Mouse (Mus musculus): ENCODE data around the gene Rabgap1l. TPM values are rescaled to one million over a fixed set of nuclear protein-coding genes. Genes with fewer than 3 reads are reported as not detected.
A peak's percentile ranks its signal among the peaks of the same experiment; 100 is the strongest.

Rabgap1l gene
- total RNA-seq, 2 experiments from 2014 or later, result 249 to 258 TPM

GRCm38 (mm10) chr1:160594066-160594465 lies 198.9 kb downstream of the Rabgap1l start:
- no peak for DNase-seq

DNA sequence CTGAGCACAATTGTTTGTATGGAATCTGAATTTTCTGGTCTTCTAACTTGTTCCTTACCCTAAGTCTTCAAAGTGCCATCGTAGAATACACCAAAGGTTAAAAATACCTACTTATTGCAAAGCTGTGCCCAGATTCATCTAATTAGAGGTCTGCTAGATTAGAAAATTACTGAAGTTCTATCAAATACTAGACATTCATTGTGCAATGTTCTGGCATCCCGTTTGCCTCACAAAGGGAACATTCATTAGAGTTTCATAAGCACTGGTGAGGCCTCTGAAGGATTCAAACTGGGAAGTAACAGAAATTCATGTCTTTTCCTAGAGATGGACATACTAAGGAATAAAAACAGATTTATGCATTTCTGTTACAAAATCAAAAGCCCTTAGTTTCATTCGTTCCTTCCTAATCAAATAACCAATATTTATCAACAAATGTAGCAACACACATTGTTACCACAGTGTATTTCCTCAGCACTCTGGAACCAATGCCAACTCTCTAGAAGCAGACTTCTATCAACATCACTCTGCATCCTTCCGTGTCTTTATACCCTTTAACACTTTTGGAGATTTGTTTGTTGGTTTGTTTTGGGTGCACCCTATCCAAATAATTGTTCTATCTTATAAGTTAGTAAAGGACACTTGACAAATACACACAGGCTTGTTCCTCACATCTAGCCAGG lies 204.0 kb downstream of the Rabgap1l start:
- no peak for DNase-seq

GRCm38 (mm10) chr1:160579309-160580233 lies 213.4 kb downstream of the Rabgap1l start:
- peak; percentile 12 to 17 for DNase-seq

DNA sequence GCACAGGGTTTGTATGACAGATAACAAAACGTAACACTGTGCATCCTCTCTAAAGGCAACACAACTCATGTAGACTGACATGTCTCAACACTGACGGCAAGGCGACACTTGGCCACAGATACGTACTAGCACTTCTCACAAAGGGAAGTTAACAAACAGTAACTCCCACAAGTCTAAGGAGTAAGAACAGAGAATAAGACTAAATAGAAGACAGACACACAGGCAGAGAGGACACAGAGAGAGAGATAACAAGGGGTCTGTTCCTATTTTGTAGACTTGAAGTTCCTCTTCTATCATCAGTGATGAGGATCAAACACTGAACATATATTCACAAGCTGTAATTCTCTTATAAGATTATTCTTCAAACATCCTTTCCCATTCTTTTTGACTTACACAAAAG lies 216.9 kb downstream of the Rabgap1l start:
- DNase-seq, result no peak

- no peak for DNase-seq
Observed at GRCm38 (mm10) chr1:160574039-160574438, 219.0 kb downstream of the Rabgap1l start.

DNA sequence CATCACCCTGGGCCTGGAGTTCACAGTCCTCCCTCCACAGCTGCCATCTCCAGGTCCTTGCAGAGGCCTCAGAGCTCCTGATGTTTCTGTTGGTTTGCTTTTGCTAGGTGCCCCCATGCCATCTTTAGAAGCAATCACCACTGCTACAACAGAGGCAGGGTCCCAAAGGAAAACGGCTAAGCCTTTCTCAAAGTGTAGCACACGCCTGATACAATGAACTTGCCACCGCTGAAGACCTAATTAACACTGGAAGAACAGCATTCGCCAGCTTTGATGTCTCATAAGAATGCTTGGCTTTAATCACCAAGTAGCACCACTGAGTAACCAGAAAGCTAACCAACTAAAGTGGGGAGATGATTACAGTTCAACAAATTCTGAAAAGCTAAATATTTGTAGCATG lies 226.6 kb downstream of the Rabgap1l start:
- DNase-seq, result no peak

GRCm38 (mm10) chr1:160561381-160561780 lies 231.6 kb downstream of the Rabgap1l start:
- DNase-seq, result no peak

DNA sequence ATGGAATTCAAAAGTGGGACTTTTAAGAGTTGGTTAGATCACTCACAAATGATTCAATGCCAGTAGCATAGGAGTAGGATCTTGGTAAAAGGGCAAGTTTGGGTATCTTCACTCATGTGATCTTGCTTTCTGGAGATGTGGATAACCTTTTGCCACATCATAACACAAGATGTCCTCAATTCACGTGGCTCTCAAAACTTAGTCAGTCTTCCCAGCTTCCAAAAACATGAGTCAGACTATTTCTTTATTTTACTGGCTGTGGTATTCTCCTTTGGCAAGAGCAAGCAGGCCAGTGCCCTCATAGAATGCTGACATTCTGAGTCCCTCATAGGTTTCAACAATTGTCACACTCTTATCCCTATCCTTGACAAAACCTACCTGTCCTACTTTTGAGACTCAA lies 242.4 kb downstream of the Rabgap1l start:
- DNase-seq, result no peak

DNA sequence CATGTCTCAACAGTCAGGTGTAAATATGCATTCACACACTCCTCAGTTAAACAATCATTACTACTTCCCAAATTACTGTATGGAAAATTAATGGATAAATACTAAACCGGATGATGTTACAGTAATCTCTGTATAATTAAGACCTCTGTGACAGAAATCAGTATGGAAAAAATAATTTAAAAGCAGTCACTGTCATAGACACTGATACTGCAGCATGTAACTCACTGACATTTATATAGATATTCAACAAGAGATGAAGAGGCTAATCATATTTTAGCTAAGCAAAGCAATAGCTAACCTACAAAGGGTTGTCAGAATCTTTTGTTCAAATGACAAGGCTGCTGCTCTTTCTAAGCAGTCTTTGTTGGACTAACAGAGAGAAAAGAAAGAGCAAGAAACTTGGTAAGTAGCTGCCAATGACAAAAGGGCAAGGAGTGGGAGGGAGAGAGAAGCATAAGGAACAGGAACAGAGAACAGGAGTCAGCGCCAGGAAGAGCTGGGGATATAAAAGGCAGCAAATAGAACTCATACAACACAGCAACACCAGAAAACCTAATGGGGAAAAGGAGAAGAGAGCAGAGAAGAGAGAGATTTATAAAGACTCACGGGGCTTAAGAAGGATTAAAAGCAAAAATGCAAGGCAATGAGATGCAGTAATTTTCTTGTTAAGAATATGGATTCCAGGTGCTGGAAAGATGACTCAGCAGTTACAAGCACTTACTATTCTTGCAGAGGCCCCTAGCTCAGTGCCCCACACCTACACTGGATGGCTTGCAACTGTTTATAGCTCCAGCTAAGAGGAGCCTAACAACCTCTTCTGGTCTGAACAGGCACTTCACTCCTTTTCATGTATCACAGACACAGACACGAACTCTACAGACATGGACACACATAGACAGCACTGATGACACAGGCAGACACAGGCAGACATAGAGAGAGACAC lies 244.8 kb downstream of the Rabgap1l start:
- DNase-seq, result peak; percentile 31 to 38

- no peak for DNase-seq
Observed at GRCm38 (mm10) chr1:160535649-160536048, 257.4 kb downstream of the Rabgap1l start.

DNA sequence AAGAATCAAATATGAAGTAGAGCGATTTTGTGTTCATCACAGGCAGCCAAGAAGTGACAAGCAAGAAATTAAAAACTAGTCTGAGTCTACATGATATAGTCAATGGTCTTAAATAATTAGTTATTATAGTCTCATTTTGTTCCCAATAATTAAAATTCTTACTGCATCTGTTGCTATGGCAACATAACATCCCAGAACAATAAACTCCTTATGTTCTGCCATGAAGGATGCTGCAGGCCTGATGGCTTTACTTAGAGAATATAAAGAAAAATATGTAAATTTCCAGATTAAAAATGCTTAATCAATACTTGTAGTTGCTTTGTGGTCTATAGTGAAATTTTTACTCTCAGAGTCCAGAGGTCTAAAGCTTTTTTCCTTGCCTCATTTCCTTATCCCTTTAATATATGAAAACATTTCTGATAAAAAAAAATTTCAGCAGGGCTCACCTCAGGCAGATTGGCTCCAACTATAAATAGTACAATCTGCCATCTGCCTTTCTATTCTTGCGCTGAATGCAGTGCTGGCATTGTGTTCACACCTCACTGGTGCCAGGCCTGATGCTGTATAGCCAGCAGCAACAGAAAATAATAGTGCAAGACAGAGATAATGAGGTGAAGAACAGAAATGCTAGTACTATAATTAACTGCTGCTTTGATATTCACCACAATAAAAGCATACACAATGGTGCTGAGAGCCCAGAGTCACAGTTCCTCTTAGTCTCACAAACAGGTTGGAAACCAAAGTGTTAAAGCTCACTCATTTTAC lies 258.3 kb downstream of the Rabgap1l start:
- DNase-seq, result peak; percentile 40 to 48

- DNase-seq, result peak in 1 of 2 experiments; percentile 4
Observed at GRCm38 (mm10) chr1:160533209-160533820, 259.7 kb downstream of the Rabgap1l start.

- DNase-seq, result peak; percentile 56 to 61
Observed at GRCm38 (mm10) chr1:160531402-160531801, 261.6 kb downstream of the Rabgap1l start.

DNA sequence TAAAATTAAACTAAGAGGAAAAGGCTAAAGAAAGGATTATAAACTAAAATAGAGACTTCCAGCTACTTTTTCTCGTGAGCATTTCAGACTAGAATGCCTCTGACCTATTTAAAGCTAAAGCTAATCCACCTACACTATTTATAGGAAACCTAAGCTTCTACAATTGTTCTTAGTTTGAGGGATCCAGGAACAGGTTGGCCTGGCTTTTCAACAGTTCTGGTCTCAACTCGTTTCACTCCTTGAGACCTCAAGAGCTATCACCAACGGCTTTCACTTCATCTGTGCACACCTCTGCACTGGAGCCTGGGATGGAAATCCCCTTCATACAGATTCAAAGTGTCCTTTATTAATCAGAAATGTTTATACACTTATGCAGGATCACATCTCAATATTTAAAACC lies 271.1 kb downstream of the Rabgap1l start:
- DNase-seq, result no peak

DNA sequence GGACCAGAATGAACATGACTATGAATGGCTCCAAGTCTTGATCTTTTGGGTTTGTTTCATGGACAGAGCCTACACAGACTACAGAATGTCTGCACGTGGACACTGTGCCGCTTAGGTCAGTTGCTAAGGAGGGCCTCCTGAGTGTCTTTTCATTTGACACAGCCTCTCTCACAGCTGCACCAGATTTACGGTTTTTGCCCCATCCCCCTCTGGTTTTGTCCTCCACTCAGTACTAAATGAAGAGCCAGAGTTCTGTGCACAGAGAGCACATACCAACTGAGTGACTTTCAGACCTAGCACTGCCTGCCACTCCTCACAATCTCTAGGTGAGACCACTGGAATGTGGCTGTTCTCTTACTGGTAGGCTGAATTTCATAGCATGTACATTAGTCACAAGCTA lies 272.3 kb downstream of the Rabgap1l start:
- no peak for DNase-seq

DNA sequence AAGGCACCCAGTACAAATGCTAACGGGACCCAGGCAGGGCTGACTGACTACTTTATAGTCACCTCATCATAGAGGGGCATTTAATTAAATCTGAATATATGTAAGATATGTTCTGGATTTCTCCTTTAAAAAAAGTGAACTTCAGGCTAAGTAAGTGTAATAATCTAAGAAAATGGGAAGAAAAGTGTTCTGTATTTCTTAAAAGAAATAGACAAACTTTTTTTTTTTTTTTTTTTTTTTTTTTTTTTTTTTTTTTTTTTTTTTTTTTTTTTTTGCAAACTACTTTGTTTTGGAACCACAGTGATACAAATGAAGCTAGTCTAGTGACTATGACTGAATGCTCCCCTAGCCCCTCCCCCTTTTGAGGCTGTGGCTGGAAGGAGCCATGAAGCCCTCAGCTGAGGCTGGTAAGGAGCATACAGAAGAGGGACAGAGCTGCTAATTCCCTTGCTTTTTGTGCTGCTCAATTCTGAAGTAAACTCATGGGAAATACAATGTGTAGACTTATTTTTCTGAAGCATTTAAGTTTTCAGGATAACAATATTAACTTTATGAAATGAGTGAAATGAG lies 273.0 kb downstream of the Rabgap1l start:
- no peak for DNase-seq

DNA sequence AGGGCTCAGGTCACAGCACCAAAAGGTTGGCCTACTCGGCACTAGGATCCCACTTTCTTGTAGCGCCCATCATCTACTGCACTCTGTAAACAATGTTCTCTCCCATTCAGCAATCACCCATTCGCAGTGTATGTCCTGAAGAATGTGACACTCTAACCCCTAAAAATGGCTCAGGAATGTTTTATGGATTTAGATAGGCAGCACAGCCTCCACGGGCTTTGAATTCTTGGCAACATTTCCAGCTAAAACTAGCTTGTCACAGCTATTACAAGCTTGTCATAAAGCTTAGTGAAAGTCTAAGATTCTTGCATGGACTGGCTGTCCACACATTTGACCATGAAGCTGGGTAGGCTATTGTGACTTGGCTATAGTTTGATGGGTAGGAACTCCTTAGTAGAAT lies 274.5 kb downstream of the Rabgap1l start:
- DNase-seq, result no peak

GRCm38 (mm10) chr1:160507766-160508165 lies 285.2 kb downstream of the Rabgap1l start:
- DNase-seq, result no peak

DNA sequence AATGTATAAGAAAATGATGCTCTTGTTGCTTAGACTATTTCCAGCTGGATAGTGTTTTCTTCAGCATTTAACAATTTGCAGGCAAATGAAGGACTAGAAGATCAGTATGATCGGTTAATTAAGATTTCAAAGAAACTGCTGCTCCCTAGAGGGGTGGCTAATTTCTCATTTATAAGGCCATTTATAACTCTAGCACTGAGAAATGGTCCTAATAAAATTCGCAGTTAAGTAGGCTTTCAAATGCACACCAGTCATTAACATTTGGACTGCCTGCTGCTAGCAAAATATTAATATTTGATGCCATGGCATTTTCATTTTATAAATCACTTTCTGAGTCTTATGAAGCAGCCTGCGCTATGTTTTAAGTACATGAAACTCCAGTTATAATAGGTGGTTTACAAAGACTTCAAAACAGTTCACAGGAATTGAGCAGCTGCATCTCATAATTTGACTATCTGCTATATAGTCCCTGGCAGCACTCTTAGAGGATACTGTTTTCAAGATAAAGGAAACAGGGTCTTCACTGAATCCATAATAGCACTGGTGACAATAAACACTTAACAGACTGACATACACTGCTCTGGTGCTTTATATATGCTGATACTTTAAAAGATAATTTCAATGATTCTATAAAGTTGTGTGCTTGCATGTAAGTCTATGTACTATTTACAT lies 296.0 kb downstream of the Rabgap1l start:
- DNase-seq, result no peak

- no peak for DNase-seq
Observed at GRCm38 (mm10) chr1:160485731-160486130, 307.3 kb downstream of the Rabgap1l start.

Measured in layer of hippocampus, postnatal 36 days (tissue).